Mouse (Mus musculus) adrenal gland, adult 18-20 months (tissue): ENCODE measurements at regions not wholly inside any gene's neighbourhood (a gene's known extent, or its start where the extent isn't known, plus 50 kb on each side); places are given as distances from the start of the nearest gene placed in this dataset.

ENCODE experiments used
- DNase-seq, 2 experiments: peaks; one replicate each; pipeline ENCODE4 v3.0.0; 2021 to 2022; ENCODE audit warnings: low spot score in 2 of 2

GRCm38 (mm10) chr7:134436917-134437316 lies 51.5 kb upstream of the D7Ertd443e start:
- DNase-seq: no peak

- no peak for DNase-seq
Measured at GRCm38 (mm10) chr7:134439281-134439680, 53.8 kb upstream of the D7Ertd443e start.

GRCm38 (mm10) chr7:134445008-134445806 lies 59.7 kb upstream of the D7Ertd443e start:
- no peak for DNase-seq

GRCm38 (mm10) chr7:134447648-134448202 lies 62.3 kb upstream of the D7Ertd443e start:
- no peak for DNase-seq

GRCm38 (mm10) chr7:134448831-134449230 lies 63.4 kb upstream of the D7Ertd443e start:
- no peak for DNase-seq

GRCm38 (mm10) chr7:134462677-134463076 lies 77.2 kb upstream of the D7Ertd443e start:
- no peak for DNase-seq

- no peak for DNase-seq
Measured at GRCm38 (mm10) chr7:134463380-134463779, 77.9 kb upstream of the D7Ertd443e start.

- DNase-seq: no peak
Measured at GRCm38 (mm10) chr7:134467216-134467615, 81.8 kb upstream of the D7Ertd443e start.

GRCm38 (mm10) chr7:134471286-134471685 lies 85.8 kb upstream of the D7Ertd443e start:
- peak; percentile 42 to 50 for DNase-seq

- no peak for DNase-seq
Measured at GRCm38 (mm10) chr7:134491326-134491725, 105.9 kb upstream of the D7Ertd443e start.

GRCm38 (mm10) chr7:134497219-134497618 lies 111.8 kb upstream of the D7Ertd443e start:
- DNase-seq: no peak

- no peak for DNase-seq
Measured at GRCm38 (mm10) chr7:134497870-134498269, 112.4 kb upstream of the D7Ertd443e start.

GRCm38 (mm10) chr7:134498716-134499115 lies 113.3 kb upstream of the D7Ertd443e start:
- no peak for DNase-seq

GRCm38 (mm10) chr7:134499429-134499828 lies 114.0 kb upstream of the D7Ertd443e start:
- DNase-seq: no peak

- DNase-seq: no peak
Measured at GRCm38 (mm10) chr7:134500210-134500609, 114.7 kb upstream of the D7Ertd443e start.

- DNase-seq: no peak
Measured at GRCm38 (mm10) chr7:134501079-134501478, 115.6 kb upstream of the D7Ertd443e start.

- no peak for DNase-seq
Measured at GRCm38 (mm10) chr7:134510333-134510928, 125.0 kb upstream of the D7Ertd443e start.

GRCm38 (mm10) chr7:134519372-134519975 lies 134.0 kb upstream of the D7Ertd443e start:
- no peak for DNase-seq

- no peak for DNase-seq
Measured at GRCm38 (mm10) chr7:134523897-134524296, 138.4 kb upstream of the D7Ertd443e start.

- no peak for DNase-seq
Measured at GRCm38 (mm10) chr7:134525041-134525440, 139.6 kb upstream of the D7Ertd443e start.

- DNase-seq: no peak
Measured at GRCm38 (mm10) chr7:134525461-134525860, 140.0 kb upstream of the D7Ertd443e start.

- DNase-seq: no peak
Measured at GRCm38 (mm10) chr7:134527351-134527750, 141.9 kb upstream of the D7Ertd443e start.
